Mouse (Mus musculus) forebrain, postnatal 0 days (tissue): ENCODE results near the gene Lats1. TPM values are rescaled to one million over a fixed set of nuclear protein-coding genes. Genes with fewer than 3 reads are reported as not detected.

ENCODE experiments used
- ATAC-seq: fragments of 200-750 bp; cut with Nextera tagmentation; 2 replicates; pipeline ENCODE4 v1.8.0; 2017; ENCODE audit warnings: mild to moderate bottlenecking, moderate library complexity
- DNase-seq: peaks from one replicate; pipeline ENCODE4 v3.0.0-alpha.2; 2015
- H3K27ac ChIP-seq: fragments of 300-500 bp; sonication (generic); 2 replicates; pipeline ENCODE4 v1.5.1; 2014; ENCODE audit warnings: low read depth, mild to moderate bottlenecking, antibody characterized with exemption, low read length, moderate library complexity, mixed read lengths
- H3K27me3 ChIP-seq: fragments of 300-500 bp; sonication (generic); 2 replicates; pipeline ENCODE4 v1.6.1; 2014; ENCODE audit warnings: mild to moderate bottlenecking, low read length, mixed read lengths; ENCODE audit not compliant: insufficient read depth
- H3K36me3 ChIP-seq: fragments of 300-500 bp; sonication (generic); 2 replicates; pipeline ENCODE4 v1.6.1; 2014; ENCODE audit warnings: mild to moderate bottlenecking, moderate library complexity; ENCODE audit not compliant: insufficient read depth
- H3K4me1 ChIP-seq: fragments of 300-500 bp; sonication (generic); 2 replicates; pipeline ENCODE4 v1.6.1; 2014; ENCODE audit warnings: antibody characterized with exemption; ENCODE audit not compliant: insufficient read depth
- H3K4me2 ChIP-seq: fragments of 300-500 bp; sonication (generic); 2 replicates; pipeline ENCODE4 v1.6.1; 2014; ENCODE audit warnings: low read depth, mild to moderate bottlenecking, moderate library complexity
- H3K4me3 ChIP-seq: fragments of 300-500 bp; sonication (generic); 2 replicates; pipeline ENCODE4 v1.5.1; 2014; ENCODE audit warnings: low read depth, low read length, mixed read lengths
- H3K9ac ChIP-seq: fragments of 300-500 bp; sonication (generic); 2 replicates; pipeline ENCODE4 v1.6.1; 2014; ENCODE audit warnings: mild to moderate bottlenecking
- H3K9me3 ChIP-seq: fragments of 300-500 bp; sonication (generic); 2 replicates; pipeline ENCODE4 v1.6.1; 2016; ENCODE audit warnings: low read length
- CTCF ChIP-seq: sonication (generic); IDR thresholded peaks from 2 replicates; pipeline ENCODE4 v1.5.1; 2016; ENCODE audit warnings: antibody characterized with exemption, control low read depth, low read depth
- WGBS: fragments of 180-500 bp; shearing (Covaris S2); extraction: QIAGEN DNeasy Blood & Tissue Kit; methylation state at CpG from one replicate; pipeline ENCODE4 v1.1.7; 2014; 5-methylcytosine and 5-hydroxymethylcytosine counted together
- polyA plus RNA-seq: library from polyadenylated mRNA; unstranded; fragments of >200 nt; fragmentation: Nextera tagmentation; extraction: Ambion mirVana; gene quantifications from 2 replicates; pipeline ENCODE4 v1.2.1, GENCODE M21; 2015
- total RNA-seq: library from RNA; depleted of rRNA; stranded (reverse); fragments of >200 nt; gene quantifications from 2 replicates; pipeline ENCODE4 v1.2.3, GENCODE M21; 2014; rRNA removed

The Lats1 gene
- total and polyA plus RNA-seq, 2 experiments from 2014 or later: 7.4 to 54.6 TPM

DNA sequence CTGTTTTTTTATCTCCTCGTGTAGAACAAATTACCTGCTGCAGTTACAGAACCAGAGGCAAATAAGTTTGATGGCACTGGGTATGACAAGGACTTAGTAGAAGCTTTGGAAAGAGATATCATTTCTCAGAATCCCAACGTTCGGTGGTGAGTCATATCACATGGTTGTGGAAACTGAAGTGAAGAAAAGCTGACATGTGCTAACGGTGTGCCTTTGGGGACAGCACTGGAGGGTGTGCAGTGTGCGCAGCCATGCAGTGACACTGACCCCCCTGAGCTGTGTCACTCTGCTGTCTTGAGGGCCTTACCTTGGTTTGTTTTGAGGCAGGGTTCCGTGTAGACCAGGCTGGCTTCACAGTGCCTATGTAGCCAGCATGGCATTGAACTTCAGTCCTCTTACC is 67.7 kb downstream of the Lats1 start:
- no peak overlapping the region for H3K4me3 ChIP-seq
- H3K4me2 ChIP-seq: no peak overlapping the region
- no peaks in the 10 kb centered on the region for H3K27me3 ChIP-seq
- WGBS: 92% methylated on average over 6 of the region's 6 CpGs
- H3K9me3 ChIP-seq: no peaks in the 10 kb centered on the region
- DNase-seq (no peak), ATAC-seq (no peak)
- TF ChIP-seq CTCF: no peak
- no peaks in the 10 kb centered on the region for H3K4me1 ChIP-seq
- no peak overlapping the region for H3K9ac ChIP-seq
- peaks cover 57% of the 10 kb centered on the region for H3K36me3 ChIP-seq
- H3K27ac ChIP-seq: no peak overlapping the region

DNA sequence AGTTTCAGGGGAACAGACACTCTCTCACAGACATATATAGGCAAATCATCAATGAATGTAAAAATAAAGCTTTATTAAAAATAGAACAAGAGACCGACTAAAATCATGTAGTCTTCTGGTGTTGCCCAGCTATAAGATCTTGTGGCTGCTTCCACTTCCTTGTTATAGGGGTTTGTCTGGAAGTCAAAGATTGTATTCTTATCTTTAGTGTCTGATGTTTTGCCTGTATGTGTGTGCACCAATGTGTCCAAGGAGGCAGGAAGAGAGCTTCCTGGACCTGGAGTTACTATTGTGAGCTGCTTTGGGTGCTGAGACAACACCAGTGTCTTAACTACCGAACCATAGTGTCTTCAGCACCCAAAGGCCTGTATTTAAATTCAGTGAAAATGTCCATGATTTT is 76.5 kb downstream of the Lats1 start:
- WGBS: 91% methylated on average over 2 of the region's 2 CpGs
- Histone ChIP-seq H3K27me3 (no peaks in the 10 kb centered on the region), H3K27ac (no peak overlapping the region), H3K4me2 (no peak overlapping the region), H3K4me1 (no peaks in the 10 kb centered on the region), H3K36me3 (peaks cover 64% of the 10 kb centered on the region), H3K9me3 (no peaks in the 10 kb centered on the region), H3K9ac (no peak overlapping the region), H3K4me3 (no peak overlapping the region)
- no peak for DNase-seq
- ATAC-seq: no peak
- no peak for TF ChIP-seq CTCF

Other genes with a start within 250 kb of the Lats1 start
- 0.54 and 3.5 TPM in 2 replicates for gene Ulbp1, start 207.6 kb upstream of the Lats1 start, total RNA-seq
- 0.17 and 0.18 TPM in 2 replicates for gene Ulbp1, start 207.6 kb upstream of the Lats1 start, polyA plus RNA-seq
- gene Lrp11, start 91.4 kb upstream of the Lats1 start, total RNA-seq: 113 and 115 TPM in 2 replicates
- 54.4 and 57.8 TPM in 2 replicates for gene Lrp11, start 91.4 kb upstream of the Lats1 start, polyA plus RNA-seq
- 10.5 and 15.2 TPM in 2 replicates for gene Nup43, start 13.7 kb upstream of the Lats1 start, total RNA-seq
- gene Nup43, start 13.7 kb upstream of the Lats1 start, polyA plus RNA-seq: 19.1 and 21.7 TPM in 2 replicates
- 90.0 and 92.3 TPM in 2 replicates for gene Pcmt1, start 78 bp upstream of the Lats1 start, total RNA-seq
- gene Pcmt1, start 78 bp upstream of the Lats1 start, polyA plus RNA-seq: 165 and 178 TPM in 2 replicates
- 17.8 and 18.7 TPM in 2 replicates for gene Katna1, start 44.8 kb downstream of the Lats1 start, total RNA-seq
- gene Katna1, start 44.8 kb downstream of the Lats1 start, polyA plus RNA-seq: 18.8 and 20.3 TPM in 2 replicates
- 31.0 and 51.0 TPM in 2 replicates for gene Ginm1, start 111.6 kb downstream of the Lats1 start, total RNA-seq
- 61.2 and 65.6 TPM in 2 replicates for gene Ginm1, start 111.6 kb downstream of the Lats1 start, polyA plus RNA-seq
- gene Ppil4, start 111.7 kb downstream of the Lats1 start, total RNA-seq: 37.5 and 49.6 TPM in 2 replicates
- 44.4 and 50.2 TPM in 2 replicates for gene Ppil4, start 111.7 kb downstream of the Lats1 start, polyA plus RNA-seq
- 0.08 and 0.24 TPM in 2 replicates for gene Zc3h12d, start 151.3 kb downstream of the Lats1 start, total RNA-seq
- 0.09 and 0.21 TPM in 2 replicates for gene Zc3h12d, start 151.3 kb downstream of the Lats1 start, polyA plus RNA-seq